In the genomic region with DNA sequence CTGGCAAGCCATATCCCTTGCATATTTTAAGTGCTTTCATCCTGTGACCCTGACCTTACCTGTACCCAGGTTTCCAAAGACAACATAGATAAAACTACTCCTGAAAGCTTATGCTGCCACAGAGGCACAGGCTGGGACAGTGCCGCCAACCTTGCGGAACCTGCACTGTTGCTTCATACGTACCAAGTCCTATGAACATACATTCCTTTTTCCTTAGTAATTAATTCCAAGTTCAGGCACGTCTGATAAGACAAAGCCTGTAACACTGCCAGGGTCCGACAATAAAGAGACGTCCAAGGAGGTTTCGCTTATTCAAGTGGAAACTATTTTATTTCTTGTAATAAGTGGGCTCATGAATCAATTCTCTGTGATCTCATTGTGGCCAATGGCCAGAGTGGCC, we compare ENCODE assay signal across 8 mouse cellular contexts.
A peak's percentile ranks its signal among the peaks of the same experiment; 100 is the strongest.
DNase-seq lines count a peak whose midpoint lies in the region; ATAC-seq lines count a peak whose summit lies in the region.

No protein-coding gene starts in this region.

- no peaks in the 10 kb centered on the region for H3K27me3 ChIP-seq in forebrain, embryonic 13.5 days
- H3K27me3 ChIP-seq in forebrain, embryonic 16.5 days (replicated peaks; ENCODE audit: control insufficient read depth, insufficient read depth, low read length), result no peaks in the 10 kb centered on the region
- no peaks in the 10 kb centered on the region for H3K27me3 ChIP-seq in embryonic facial prominence, embryonic 10.5 days (replicated peaks; ENCODE audit: low read depth, poor library complexity, severe bottlenecking)
- no peaks in the 10 kb centered on the region for H3K27me3 ChIP-seq in intestine, embryonic 15.5 days (replicated peaks)
- H3K27me3 ChIP-seq in midbrain, embryonic 10.5 days (ENCODE audit: low read depth, poor library complexity, severe bottlenecking), result no peaks in the 10 kb centered on the region

- no peak overlapping the region for H3K27ac ChIP-seq in forebrain, embryonic 13.5 days
- no peak overlapping the region for H3K27ac ChIP-seq in forebrain, embryonic 16.5 days (ENCODE audit: low read length)
- H3K27ac ChIP-seq in embryonic facial prominence, embryonic 10.5 days (replicated peaks), result no peak overlapping the region
- H3K27ac ChIP-seq in intestine, embryonic 15.5 days, result no peak overlapping the region
- no peak overlapping the region for H3K27ac ChIP-seq in midbrain, embryonic 10.5 days (replicated peaks)

- H3K4me1 ChIP-seq in forebrain, embryonic 13.5 days, result peaks cover 13% of the 10 kb centered on the region
- peaks cover 4% of the 10 kb centered on the region; the same call in 1 of the 2 replicates for H3K4me1 ChIP-seq in forebrain, embryonic 16.5 days (replicated peaks; ENCODE audit: control insufficient read depth, insufficient read depth, low read length)
- H3K4me1 ChIP-seq in embryonic facial prominence, embryonic 10.5 days, result peaks cover 15% of the 10 kb centered on the region
- H3K4me1 ChIP-seq in intestine, embryonic 15.5 days (replicated peaks), result no peaks in the 10 kb centered on the region
- peaks cover 14% of the 10 kb centered on the region for H3K4me1 ChIP-seq in midbrain, embryonic 10.5 days

- H3K9me3 ChIP-seq in forebrain, embryonic 13.5 days (replicated peaks), result no peaks in the 10 kb centered on the region
- no peaks in the 10 kb centered on the region for H3K9me3 ChIP-seq in forebrain, embryonic 16.5 days (ENCODE audit: control insufficient read depth, low read length)
- no peaks in the 10 kb centered on the region for H3K9me3 ChIP-seq in embryonic facial prominence, embryonic 10.5 days
- no peaks in the 10 kb centered on the region for H3K9me3 ChIP-seq in intestine, embryonic 15.5 days
- no peaks in the 10 kb centered on the region for H3K9me3 ChIP-seq in midbrain, embryonic 10.5 days (replicated peaks)

- H3K36me3 ChIP-seq in forebrain, embryonic 13.5 days (ENCODE audit: poor library complexity, severe bottlenecking), result no peaks in the 10 kb centered on the region
- no peaks in the 10 kb centered on the region for H3K36me3 ChIP-seq in forebrain, embryonic 16.5 days (ENCODE audit: control insufficient read depth, insufficient read depth)
- no peaks in the 10 kb centered on the region for H3K36me3 ChIP-seq in embryonic facial prominence, embryonic 10.5 days (replicated peaks)
- no peaks in the 10 kb centered on the region for H3K36me3 ChIP-seq in intestine, embryonic 15.5 days
- H3K36me3 ChIP-seq in midbrain, embryonic 10.5 days, result no peaks in the 10 kb centered on the region

- DNase-seq in embryonic facial prominence, embryonic 10.5 days (ENCODE audit: low spot score), result peak; percentile 11
- peak; percentile 34 for DNase-seq in lung, postnatal 14 days
- DNase-seq in left cerebral cortex, postnatal 10 days (ENCODE audit: extremely low spot score in 1 of 2, low spot score in 2 of 2), result no peak
- DNase-seq in frontal cortex, postnatal 25 days (ENCODE audit: low spot score in 2 of 2), result no peak
- DNase-seq in midbrain, embryonic 10.5 days (ENCODE audit: low spot score), result no peak

- H3K4me2 ChIP-seq in forebrain, embryonic 13.5 days, result peak overlapping the region; percentile 13; the same call in 1 of the 2 replicates
- no peak overlapping the region for H3K4me2 ChIP-seq in forebrain, embryonic 16.5 days (ENCODE audit: low read length)
- H3K4me2 ChIP-seq in intestine, embryonic 15.5 days (replicated peaks), result no peak overlapping the region

- intact Hi-C loops in left cerebral cortex, postnatal 10 days (cut with DNase I), result no loop called here

- no peak for ATAC-seq in forebrain, embryonic 13.5 days
- no peak for ATAC-seq in forebrain, embryonic 16.5 days
- peak; percentile 86 for ATAC-seq in intestine, embryonic 15.5 days

- no peak overlapping the region for H3K4me3 ChIP-seq in forebrain, embryonic 13.5 days
- no peak overlapping the region for H3K4me3 ChIP-seq in forebrain, embryonic 16.5 days (replicated peaks; ENCODE audit: low read length)
- no peak overlapping the region for H3K4me3 ChIP-seq in embryonic facial prominence, embryonic 10.5 days
- H3K4me3 ChIP-seq in intestine, embryonic 15.5 days (replicated peaks), result no peak overlapping the region
- H3K4me3 ChIP-seq in midbrain, embryonic 10.5 days, result no peak overlapping the region

- no peak overlapping the region for H3K9ac ChIP-seq in forebrain, embryonic 13.5 days
- no peak overlapping the region for H3K9ac ChIP-seq in forebrain, embryonic 16.5 days (replicated peaks; ENCODE audit: low read depth, low read length)
- H3K9ac ChIP-seq in intestine, embryonic 15.5 days, result no peak overlapping the region

- WGBS in forebrain, embryonic 13.5 days, result 23% methylated on average over 7 of the region's 7 CpGs
- 17% methylated on average over 7 of the region's 7 CpGs for WGBS in forebrain, embryonic 16.5 days
- WGBS in embryonic facial prominence, embryonic 10.5 days, result 65% methylated on average over 7 of the region's 7 CpGs
- WGBS in intestine, embryonic 15.5 days, result 55% methylated on average over 7 of the region's 7 CpGs
- WGBS in midbrain, embryonic 10.5 days, result 59% methylated on average over 7 of the region's 7 CpGs

Comparison
In these comparisons a context has a peak if more than half of its experiments do, and no peak if none do; other contexts are left out.
1. DNase-seq: peak in embryonic facial prominence, embryonic 10.5 days (single experiment) and lung, postnatal 14 days (single experiment); none in left cerebral cortex, postnatal 10 days (0 of 2), frontal cortex, postnatal 25 days (0 of 2) and midbrain, embryonic 10.5 days (single experiment).